Mouse (Mus musculus) MEL-GATA-1-ER (cell line): Measurements from ENCODE around the gene Tox2.
A peak's percentile ranks its signal among the peaks of the same experiment; 100 is the strongest.

ENCODE experiments used
- DNase-seq: peaks from one replicate; pipeline ENCODE4 v3.0.0-alpha.2; 2012; ENCODE audit warnings: low read depth; ENCODE audit errors: extremely low read depth

The Tox2 gene

DNA sequence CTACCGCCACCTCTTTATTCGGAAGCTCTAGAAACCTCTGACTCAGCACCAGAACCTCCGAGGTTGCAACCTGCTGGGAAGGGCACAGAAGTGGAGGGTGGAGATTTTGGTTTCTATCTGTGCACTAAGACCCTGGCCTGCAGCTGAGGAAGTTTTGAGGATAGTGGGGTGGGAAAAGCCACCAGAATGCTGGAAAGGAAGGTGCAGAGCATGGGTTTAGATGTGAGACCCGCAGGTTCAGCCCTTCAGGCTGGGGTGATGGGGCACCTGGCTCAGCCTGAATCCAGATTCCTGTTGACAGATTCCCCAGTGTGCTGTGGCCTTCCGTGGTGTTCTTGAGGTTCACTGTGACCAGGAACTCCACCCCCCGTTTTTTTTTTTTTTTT lies 2.3 kb downstream of the Tox2 start:
- DNase-seq: no peak

- no peak for DNase-seq
Observed at GRCm38 (mm10) chr2:163205737-163206490, 3.0 kb downstream of the Tox2 start.

- DNase-seq: peak; percentile 26
Observed at GRCm38 (mm10) chr2:163207315-163207714, 4.4 kb downstream of the Tox2 start.

DNA sequence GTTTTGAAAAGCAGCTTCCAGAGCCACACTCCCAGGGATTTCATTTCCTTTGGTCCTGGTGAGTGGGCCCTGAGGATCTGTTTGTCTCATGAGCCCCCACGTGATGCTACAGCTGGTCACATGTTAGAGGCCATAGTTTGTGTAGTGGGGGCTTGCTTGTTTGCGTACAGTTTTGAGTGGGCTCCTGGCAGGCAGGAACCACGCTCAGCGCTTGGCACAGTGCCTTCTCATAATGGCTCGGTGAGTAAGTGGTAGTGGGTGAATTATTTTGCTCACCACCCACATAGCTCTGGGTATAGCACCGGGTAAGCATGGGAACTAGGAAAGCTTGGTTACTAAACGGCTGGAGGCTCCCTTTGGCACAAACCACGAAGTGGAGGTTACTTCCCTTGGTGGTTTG lies 6.2 kb downstream of the Tox2 start:
- no peak for DNase-seq

DNA sequence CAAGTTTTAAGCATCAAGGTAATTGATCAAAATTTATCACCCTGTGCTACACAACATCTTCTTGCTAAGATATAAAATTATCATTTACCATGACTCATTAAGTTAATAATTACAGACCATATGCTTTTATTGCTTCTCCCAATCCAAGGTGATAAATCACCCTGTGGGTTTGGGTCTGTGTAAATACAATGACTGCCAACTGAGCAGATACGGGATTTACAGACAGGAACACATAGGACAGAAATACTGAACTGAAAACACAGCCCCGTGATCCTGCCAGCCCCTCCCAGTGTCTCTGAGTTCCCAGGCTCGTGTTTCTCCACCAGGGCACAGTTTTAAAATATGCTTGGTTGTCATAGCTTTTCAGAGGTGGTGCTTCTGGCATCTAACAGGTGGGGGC lies 10.2 kb downstream of the Tox2 start:
- no peak for DNase-seq

DNA sequence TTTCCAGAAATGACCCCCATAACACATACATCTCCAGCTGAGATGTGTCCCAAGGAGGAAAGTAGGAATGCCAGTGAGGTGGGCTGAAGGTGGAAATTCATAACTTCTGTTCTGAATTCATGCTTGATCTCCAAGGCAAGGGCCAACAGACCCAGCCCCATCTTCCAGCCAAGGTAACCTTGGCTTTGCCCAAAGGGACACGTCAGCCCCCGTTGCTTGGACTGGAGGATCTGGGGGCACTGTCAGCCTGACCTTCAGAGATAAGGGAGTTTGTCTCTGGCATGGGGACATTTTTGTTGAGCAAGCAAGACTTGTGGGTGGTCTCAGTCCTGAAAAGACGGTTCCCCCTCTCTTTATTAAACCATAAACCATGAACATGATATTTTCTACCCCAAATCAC lies 15.2 kb downstream of the Tox2 start:
- no peak for DNase-seq

DNA sequence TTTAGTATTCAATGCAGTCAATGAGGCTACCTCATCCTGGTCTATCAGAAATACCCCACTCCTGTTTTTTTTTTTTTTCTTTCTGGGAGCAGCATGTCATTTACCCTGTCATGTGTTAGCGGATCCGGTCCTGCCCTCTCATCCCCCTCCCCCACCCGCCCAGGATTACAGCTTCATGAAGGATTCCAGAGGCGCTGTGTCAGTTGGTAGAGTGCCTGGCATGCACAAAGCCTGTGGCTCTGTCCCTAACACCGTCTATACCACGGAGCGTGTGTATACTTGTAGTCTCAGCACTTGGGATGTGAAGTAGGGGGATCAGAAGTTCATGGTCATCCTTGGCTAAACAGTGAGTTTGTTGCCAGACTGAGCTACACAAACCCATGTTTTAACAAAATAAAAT lies 15.6 kb downstream of the Tox2 start:
- DNase-seq: no peak

GRCm38 (mm10) chr2:163219447-163219846 lies 16.5 kb downstream of the Tox2 start:
- DNase-seq: no peak

GRCm38 (mm10) chr2:163220706-163221105 lies 17.8 kb downstream of the Tox2 start:
- DNase-seq: no peak

DNA sequence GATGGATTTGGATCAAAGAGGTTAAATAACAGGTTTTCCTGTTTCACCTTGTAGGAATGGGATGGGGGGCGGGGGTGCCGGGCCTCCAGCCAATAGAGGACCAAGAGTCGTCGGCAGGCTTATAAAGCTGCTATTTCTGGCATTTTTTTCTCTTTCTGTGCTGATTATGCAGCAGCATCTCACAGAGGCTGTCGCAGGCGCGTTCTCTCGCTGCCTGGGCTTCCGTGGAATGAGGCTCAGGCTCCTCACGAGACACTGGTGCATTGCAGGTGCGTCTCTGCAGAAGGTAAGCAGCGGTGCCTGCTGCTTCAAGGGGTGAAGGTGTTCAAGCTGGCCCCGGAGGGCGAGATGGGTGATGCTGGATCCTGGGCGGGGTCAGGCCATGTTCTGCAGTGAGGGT lies 22.4 kb downstream of the Tox2 start:
- DNase-seq: no peak

DNA sequence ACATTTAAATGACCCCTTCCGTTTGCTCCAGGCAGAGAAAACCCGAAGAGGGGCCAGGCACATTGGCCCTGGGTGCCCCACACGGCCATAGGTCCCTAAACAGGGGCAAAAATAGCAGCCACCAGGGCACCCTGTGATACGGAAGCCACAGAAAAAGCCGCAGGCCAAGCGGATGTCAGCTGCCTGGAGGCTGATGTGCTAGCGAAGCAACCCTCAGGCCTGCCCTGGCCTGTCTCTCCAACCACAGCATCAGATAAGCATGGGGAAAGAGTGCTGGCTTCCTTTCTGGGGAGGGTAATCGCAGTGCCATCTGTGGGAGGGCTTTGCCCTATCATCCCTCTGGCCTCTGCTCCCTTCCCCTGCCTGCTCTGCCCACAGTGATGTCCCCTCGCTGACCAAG lies 26.1 kb downstream of the Tox2 start:
- peak; percentile 83 for DNase-seq

GRCm38 (mm10) chr2:163231781-163232534 lies 29.0 kb downstream of the Tox2 start:
- DNase-seq: no peak

GRCm38 (mm10) chr2:163233666-163234065 lies 30.7 kb downstream of the Tox2 start:
- no peak for DNase-seq

GRCm38 (mm10) chr2:163236057-163236456 lies 33.1 kb downstream of the Tox2 start:
- DNase-seq: no peak

GRCm38 (mm10) chr2:163237999-163238529 lies 35.1 kb downstream of the Tox2 start:
- DNase-seq: no peak

DNA sequence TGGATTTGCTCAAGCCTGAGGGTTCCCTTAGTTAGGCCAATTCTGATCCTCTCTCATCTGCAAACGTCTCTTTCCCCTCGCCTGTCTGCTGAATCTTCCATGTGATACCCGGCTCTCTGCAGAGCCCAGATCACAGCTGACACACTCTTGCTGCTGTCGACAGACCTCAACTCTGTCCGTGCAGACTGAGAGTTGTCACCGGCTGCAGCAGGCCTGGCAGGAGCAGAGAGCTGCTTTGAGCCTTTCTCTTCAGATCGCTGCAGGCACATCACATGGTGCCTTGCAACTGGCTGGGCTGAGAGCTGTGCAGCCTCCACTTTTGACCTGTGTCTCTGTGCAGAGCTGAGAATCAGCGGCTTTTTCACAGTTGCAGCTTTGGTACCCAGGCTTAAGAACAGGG lies 37.0 kb downstream of the Tox2 start:
- no peak for DNase-seq

GRCm38 (mm10) chr2:163241867-163242266 lies 38.9 kb downstream of the Tox2 start:
- DNase-seq: no peak

DNA sequence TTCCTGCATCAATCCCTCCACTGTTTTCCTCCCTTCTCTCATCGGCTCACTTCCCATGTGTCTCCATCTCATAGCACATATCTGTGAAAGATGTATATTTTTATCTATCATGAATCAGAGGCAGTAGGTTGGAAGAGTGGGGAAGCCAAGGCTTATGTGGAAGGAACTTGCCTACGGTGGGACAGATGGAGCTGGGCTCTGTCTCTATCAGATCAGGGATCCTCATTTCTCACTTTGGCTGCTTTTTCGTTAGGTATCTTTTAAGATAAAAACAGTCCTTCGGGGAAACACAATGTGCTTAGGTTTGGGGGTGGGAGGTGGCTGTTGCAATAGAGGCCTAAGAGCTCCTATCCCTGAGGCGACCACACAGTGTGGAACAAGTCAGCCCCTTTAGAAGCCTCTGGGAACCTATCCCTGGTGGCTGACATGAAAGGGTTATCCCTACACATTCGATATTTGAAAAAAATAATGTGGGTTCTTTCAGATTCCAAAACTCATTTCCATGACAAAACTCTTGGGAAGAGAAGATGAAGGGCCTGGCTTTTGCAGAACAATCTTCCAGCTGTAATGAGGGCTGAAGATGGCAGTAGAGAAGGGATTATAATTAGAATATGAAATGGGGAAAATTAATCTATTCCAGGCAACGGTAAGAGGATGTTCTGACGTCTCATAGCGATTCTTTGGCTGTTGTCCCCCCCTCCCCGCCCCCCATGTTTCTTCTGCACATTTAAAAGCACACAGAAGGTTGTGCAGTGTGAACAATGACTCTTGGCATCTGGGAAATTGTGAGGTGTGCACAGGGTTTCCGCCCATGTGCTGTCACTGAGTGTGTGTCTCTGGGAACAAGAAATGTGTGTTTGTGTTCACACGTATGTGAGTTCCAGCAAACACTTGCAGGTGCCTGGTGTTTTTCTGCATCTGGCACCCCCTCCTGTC lies 41.3 kb downstream of the Tox2 start:
- DNase-seq: no peak

DNA sequence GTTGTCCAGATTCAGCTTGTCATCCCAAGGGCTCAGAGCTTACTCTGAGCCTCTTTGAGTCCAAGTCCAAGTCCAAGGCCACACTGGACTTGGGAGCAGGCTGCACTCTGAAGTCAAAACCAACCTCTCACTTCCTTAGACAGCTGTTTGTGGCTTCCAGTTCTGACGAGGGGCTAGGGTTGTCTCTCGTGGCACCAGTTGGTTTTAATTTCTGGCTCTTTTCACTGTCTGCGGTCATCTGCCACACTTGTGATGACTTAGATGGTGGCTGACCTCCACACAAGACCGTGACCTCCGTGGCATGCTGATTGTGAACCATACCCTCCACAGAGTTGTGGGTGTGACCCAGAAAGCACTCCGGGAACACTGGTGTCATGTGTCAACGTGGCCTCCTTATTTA lies 46.0 kb downstream of the Tox2 start:
- no peak for DNase-seq

DNA sequence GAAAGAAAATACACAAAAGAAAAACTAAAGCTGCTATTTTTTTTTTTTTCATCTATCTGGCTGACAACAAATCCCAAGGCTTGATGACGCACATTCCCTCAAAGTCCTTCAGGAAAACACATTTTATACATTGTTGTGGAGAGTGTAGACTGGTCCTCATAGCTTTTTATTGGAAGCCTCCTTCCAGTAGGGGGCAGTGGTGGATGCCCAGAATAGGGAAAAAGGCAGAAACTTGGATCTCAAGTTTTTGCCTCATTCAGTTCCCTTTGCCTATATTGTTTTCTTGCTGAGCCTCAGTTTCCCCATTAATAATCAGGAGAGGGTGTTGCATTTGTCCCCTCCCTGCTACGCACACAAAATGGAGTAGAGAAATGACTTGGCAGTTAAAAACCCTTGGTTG lies 49.7 kb downstream of the Tox2 start:
- DNase-seq: no peak

DNA sequence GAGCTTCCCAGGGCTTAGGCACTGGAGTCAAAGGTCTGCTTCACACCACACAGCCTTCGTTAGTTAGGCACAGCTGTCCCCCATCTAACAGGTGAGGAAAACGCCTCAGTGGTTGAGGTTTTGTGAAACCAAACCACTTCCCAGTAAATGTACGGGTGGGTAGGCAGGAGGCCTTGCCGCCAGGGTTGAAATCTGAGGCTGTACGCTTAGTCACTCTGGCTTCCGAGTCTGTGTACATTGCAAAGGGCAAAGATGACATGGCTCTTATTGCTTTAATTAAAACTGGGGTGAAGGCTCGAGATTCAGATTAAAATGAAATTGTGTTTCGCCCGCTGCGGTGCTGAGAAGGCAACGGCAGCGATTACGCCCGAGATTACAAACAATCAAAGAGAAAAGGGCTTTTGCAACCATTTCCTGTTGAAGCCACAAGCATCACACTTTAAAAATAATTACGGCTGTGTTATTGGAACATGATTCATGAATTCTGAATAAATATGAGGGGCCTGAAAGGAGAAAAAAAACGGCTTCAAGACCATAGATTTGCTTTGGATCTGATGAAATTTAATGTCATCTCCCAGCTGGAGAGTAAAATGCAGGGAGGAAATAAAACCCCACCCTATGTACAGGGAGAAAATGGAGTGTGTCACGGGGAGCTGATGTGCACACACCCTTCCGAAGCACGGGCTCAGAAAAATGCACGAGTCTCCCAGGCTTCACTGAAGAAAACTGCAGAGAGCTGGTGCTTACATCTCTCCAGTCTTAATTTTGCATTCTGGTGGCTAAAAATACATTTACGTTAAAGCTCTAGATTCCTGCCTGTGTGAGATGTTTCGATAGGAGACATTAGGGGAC lies 50.5 kb downstream of the Tox2 start:
- no peak for DNase-seq
